Comparison of ENCODE assay signal across 1 mouse cellular context in the genomic region with DNA sequence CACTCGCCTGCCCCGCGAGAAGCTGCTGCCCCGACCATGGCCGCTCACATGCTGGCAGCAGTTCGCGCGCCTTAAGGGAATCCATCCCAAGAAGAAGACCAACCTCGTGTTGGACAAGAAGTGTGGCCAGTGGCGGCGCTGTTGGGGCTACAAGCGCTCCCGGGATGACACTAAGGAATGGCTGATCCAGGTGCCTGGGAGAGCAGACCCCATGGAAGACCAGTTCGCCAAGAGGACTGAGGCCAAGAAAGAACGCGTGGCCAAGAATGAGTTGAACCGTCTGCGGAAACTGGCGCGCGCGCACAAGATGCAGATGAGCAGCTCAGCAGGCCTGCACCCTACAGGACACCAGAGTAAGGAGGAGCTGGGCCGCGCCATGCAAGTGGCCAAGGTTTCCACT.
TF ChIP-seq lines count a peak whose summit lies in the region.

No protein-coding gene starts in this region.

TF ChIP-seq in ES-E14, 5 proteins besides CTCF, POLR2A, EP300 and RAD21:
- TF ChIP-seq ZC3H11A (IDR thresholded peaks at IDR 0.05; ENCODE audit: borderline replicate concordance, low read depth, low read length), result no peak
- 0 out of 2 replicates have a peak, but pooled peaks have one; percentile 15 for TF ChIP-seq HCFC1 (IDR thresholded peaks at IDR 0.05; ENCODE audit: borderline replicate concordance, insufficient read depth, low read length)
